Mouse (Mus musculus) forebrain, embryonic 11.5 days (tissue): ENCODE measurements at regions not wholly inside any gene's neighbourhood (a gene's known extent, or its start where the extent isn't known, plus 50 kb on each side); places are given as distances from the start of the nearest gene placed in this dataset.
"Not testable (repeated sequence)": the region's sequence is repeated elsewhere in the genome, so short reads cannot be mapped to it uniquely, and the experiment has no call there.

Source experiments
- ATAC-seq: fragments of 200-750 bp; cut with Nextera tagmentation; replicated peaks from 2 replicates; pipeline ENCODE4 v1.8.0; 2017; ENCODE audit warnings: moderate TSS enrichment; ENCODE audit not compliant: low FRiP score
- DNase-seq: peaks from one replicate; pipeline ENCODE4 v3.0.0-alpha.2; 2017; ENCODE audit warnings: low spot score
- H3K27ac ChIP-seq: fragments of 300-500 bp; sonication (generic); 2 replicates; pipeline ENCODE4 v1.5.1; 2014; ENCODE audit warnings: low read depth, low read length
- H3K27me3 ChIP-seq: fragments of 300-500 bp; sonication (generic); 2 replicates; pipeline ENCODE4 v1.6.1; 2014; ENCODE audit warnings: mild to moderate bottlenecking, low read length, mixed read lengths; ENCODE audit not compliant: control insufficient read depth, insufficient read depth
- H3K36me3 ChIP-seq: fragments of 300-500 bp; sonication (generic); 2 replicates; pipeline ENCODE4 v1.6.1; 2014; ENCODE audit warnings: mild to moderate bottlenecking, low read length, moderate library complexity, mixed read lengths; ENCODE audit not compliant: control insufficient read depth, insufficient read depth
- H3K4me1 ChIP-seq: fragments of 300-500 bp; sonication (generic); replicated peaks from 2 replicates; pipeline ENCODE4 v1.6.1; 2014; ENCODE audit warnings: low read length, mixed read lengths; ENCODE audit not compliant: control insufficient read depth, insufficient read depth
- H3K4me2 ChIP-seq: fragments of 300-500 bp; sonication (generic); 2 replicates; pipeline ENCODE4 v1.6.1; 2014; ENCODE audit warnings: low read depth, mild to moderate bottlenecking, low read length, moderate library complexity, mixed read lengths; ENCODE audit not compliant: severe bottlenecking
- H3K4me3 ChIP-seq: fragments of 300-500 bp; sonication (generic); 2 replicates; pipeline ENCODE4 v1.5.1; 2014; ENCODE audit warnings: low read depth, low read length
- H3K9ac ChIP-seq: fragments of 300-500 bp; sonication (generic); 2 replicates; pipeline ENCODE4 v1.6.1; 2014; ENCODE audit warnings: low read length
- H3K9me3 ChIP-seq: fragments of 300-500 bp; sonication (generic); 2 replicates; pipeline ENCODE4 v1.6.1; 2016; ENCODE audit warnings: low read length, mixed read lengths; ENCODE audit not compliant: control insufficient read depth
- WGBS: fragments of 180-500 bp; shearing (Covaris S2); extraction: QIAGEN DNeasy Blood & Tissue Kit; methylation state at CpG from one replicate; pipeline ENCODE4 v1.1.7; 2014; 5-methylcytosine and 5-hydroxymethylcytosine counted together

DNA sequence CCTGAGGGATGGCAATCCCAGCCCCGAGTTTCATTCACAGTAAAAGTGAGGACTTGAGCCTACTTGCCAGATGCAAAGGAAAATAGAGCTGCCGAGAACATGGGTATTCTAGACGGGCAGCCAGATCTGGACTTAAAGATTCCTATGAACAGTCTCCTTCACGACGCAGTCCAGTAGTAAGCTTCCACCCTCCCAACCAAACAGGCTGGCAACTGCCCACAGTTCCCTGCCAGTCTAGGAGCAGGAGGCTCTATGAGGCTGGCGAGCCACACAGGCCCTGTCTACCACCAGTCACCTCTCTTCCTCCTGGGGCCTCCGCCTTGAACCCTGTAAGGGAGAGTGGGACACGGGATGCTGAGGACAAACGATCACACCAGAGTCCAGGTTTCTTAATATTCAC, 153.5 kb upstream of the Snrpn start:
- no peaks in the 10 kb centered on the region for H3K4me1 ChIP-seq
- no peaks in the 10 kb centered on the region for H3K27me3 ChIP-seq
- 89% methylated on average over 9 of the region's 9 CpGs for WGBS
- H3K4me2 ChIP-seq: no peak overlapping the region
- no peak overlapping the region for H3K27ac ChIP-seq
- H3K4me3 ChIP-seq: no peak overlapping the region
- H3K36me3 ChIP-seq: no peaks in the 10 kb centered on the region
- H3K9ac ChIP-seq: no peak overlapping the region
- ATAC-seq (no peak), DNase-seq (no peak)
- H3K9me3 ChIP-seq: no peaks in the 10 kb centered on the region; the same call in 1 of the 2 replicates

DNA sequence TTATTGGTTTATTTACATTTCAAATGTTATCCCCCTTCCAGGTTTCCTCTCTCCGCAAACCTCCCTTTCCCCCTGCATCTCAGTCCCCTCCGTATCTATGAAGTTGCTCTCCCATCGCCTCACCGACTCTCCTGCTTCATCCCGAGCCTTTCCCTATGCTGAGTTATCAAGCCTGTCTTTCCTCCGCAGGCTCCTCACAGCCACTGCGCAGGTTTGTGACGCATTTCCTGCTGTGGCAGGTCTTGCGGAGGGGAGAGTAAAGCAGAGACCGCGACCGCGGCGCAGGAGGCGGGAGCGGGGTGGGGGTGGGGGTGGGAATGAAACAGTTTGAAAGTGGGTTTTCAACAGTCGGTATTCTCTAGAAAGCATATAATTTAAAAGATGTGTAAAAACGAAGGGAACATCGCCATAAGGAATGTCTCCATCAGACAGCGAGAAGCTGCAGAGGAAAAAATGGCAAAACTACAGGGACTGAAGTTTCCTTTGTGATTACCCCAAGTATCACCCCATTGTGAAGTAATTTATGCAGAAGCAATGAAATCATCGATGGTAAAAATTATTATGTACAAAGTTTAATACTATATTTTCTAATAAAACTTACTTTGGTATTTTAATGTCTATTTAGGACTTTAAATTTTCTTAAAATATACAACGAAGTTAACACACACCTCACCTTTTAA, 104.3 kb upstream of the Snrpn start:
- not testable (repeated sequence) for H3K27ac ChIP-seq, H3K4me1 ChIP-seq, H3K36me3 ChIP-seq, H3K9ac ChIP-seq, H3K27me3 ChIP-seq, H3K9me3 ChIP-seq
- ATAC-seq (peak; percentile 99), DNase-seq (peak; percentile 75)
- Histone ChIP-seq H3K4me2 (0 out of 2 replicates have a peak overlapping the region, but pooled peaks have one; percentile 24), H3K4me3 (peak overlapping the region; percentile 29)
- WGBS: 20% methylated on average over 22 of the region's 22 CpGs

DNA sequence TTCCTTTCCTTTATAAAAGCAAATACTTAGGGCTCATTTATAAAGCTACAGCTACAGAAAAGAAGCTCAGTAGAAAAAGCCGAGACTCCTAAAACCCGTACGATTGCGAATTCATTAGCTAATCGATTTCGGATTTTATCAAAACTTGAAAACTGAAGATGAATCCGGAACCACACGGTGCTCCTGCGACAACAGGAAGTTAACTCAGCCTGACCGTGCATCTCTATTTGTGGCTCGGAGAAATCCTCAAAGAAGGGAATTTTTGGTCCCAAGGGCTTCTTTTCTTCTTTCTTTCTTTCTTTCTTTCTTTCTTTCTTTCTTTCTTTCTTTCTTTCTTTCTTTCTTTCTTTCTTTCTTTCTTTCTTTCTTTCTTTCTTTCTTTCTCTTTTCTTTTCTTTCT, 103.7 kb upstream of the Snrpn start:
- 27% methylated on average over 11 of the region's 11 CpGs for WGBS
- H3K9me3 ChIP-seq, H3K36me3 ChIP-seq, H3K27me3 ChIP-seq, H3K27ac ChIP-seq, H3K4me1 ChIP-seq: not testable (repeated sequence)
- Histone ChIP-seq H3K9ac (peak overlapping the region; percentile 29; the same call in 1 of the 2 replicates), H3K4me2 (peak overlapping the region; percentile 22; the same call in 1 of the 2 replicates), H3K4me3 (peak overlapping the region; percentile 30)
- ATAC-seq: peak; percentile 78
- DNase-seq: peak; percentile 48

DNA sequence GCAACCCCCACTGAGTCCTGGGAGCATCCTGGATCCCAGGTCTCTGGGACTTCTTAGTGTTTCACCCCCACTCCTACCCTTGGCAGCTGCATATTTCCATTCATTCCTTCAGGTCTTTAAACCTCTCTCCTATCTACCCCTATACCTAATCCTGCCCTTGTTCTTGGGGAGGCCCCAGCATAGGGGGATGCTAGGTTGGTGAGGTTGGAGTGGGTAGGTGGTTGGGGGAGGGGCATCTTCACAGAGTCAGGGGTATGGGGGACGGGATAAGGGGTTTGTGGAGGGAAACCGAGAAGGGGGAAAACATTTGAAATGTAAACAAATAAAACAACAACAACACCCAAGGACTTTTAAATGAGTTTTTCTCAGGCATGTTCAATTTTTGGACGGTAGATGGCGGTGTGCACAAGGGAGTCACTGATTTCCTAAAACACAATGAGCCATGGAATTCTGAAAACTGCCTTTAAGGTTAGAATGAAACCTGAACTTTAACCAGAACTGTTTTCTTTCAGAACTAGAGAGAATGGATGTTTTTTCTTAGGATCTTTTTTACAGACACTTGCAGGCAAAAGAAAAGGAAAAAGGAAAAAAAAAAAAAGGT, 98.7 kb upstream of the Snrpn start:
- not testable (repeated sequence) for H3K4me3 ChIP-seq, H3K9ac ChIP-seq, H3K36me3 ChIP-seq, H3K4me2 ChIP-seq, H3K27me3 ChIP-seq, H3K27ac ChIP-seq, DNase-seq, H3K4me1 ChIP-seq, H3K9me3 ChIP-seq
- WGBS: 2% methylated on average over 4 of the region's 4 CpGs
- ATAC-seq: peak; percentile 55; the same call in 1 of the 2 replicates

DNA sequence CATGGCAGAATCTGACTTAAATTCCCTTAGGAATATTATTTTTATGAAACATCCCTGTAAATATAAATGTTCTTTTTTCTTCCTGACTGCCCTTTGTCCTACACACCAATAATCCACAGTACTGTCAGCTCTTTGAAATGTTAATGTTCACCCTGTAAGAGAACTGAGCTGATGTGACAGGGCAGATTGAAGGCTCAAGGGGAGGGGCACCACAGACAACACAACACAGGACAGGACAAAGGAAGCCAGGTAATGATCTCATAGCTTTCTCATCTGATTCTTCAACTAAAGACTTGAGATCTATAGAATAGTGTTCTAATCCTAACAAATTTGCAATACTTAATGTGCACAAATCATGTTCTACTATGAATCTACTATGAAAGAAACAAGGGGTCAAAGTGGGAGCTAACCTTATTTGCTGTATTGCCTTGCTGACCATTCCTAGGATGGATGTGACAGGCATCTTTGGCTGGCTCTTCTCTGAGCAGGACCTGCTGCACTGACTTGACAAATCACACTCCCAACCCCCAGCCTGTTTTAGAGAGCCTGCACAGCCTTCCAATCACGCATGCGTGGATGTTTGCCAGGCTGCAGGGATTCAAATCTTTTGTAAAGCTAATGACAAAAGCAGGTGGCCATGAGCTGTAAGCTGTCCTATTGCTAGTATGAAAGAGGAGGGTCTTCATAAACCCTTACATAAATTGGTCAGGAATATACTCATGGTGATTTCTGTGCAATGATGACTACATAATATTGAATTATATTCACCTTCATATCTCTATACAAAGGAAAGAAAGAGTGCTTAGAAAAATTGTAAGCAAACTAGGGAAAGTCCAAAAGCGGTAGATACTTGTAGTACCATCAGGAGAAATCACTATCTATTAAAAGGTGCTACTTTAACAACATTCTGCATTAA, 76.6 kb upstream of the Snrpn start:
- not testable (repeated sequence) for H3K4me2 ChIP-seq, H3K9me3 ChIP-seq, H3K36me3 ChIP-seq, H3K27me3 ChIP-seq, H3K4me3 ChIP-seq, H3K4me1 ChIP-seq, H3K9ac ChIP-seq, H3K27ac ChIP-seq, DNase-seq
- peak; percentile 44 for ATAC-seq
- 71% methylated on average over 3 of the region's 3 CpGs for WGBS
